Mouse (Mus musculus): Measurements from ENCODE around the gene Lxn. TPM values are rescaled to one million over a fixed set of nuclear protein-coding genes. Genes with fewer than 3 reads are reported as not detected.

Lxn gene
- polyA plus RNA-seq, 1 experiment from 2014 or later: 186 TPM

DNA sequence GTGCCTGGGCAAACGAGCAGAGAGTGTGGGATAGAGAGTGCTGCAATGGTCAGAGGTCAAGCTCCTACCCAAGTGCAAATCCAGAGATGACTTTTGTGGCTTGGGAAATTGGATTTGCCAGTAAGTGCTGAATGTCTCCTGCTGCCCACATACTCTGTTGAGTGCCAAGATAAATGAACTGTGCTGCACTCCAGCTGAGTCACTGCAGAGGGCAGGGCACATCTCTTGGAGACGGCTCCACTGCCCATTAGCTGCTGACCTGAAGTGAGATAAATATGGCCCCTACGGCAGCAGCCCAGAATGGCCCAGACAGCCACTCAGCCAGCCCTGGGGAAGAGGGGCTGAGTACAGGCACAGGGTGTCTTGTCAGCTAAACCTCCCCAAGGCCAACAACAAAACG lies 26.4 kb upstream of the Lxn start:
- no peak overlapping the region for H3K4me3 ChIP-seq (replicated peaks)
- H3K4me1 ChIP-seq (replicated peaks): no peaks in the 10 kb centered on the region
- H3K36me3 ChIP-seq: no peaks in the 10 kb centered on the region
- no peak overlapping the region for H3K4me2 ChIP-seq (replicated peaks)
- no peak overlapping the region for H3K9ac ChIP-seq (replicated peaks)
- H3K27ac ChIP-seq: no peak overlapping the region
- H3K27me3 ChIP-seq: no peaks in the 10 kb centered on the region
- WGBS: 70% methylated on average over 4 of the region's 4 CpGs
- H3K9me3 ChIP-seq: no peaks in the 10 kb centered on the region
- ATAC-seq: no peak

DNA sequence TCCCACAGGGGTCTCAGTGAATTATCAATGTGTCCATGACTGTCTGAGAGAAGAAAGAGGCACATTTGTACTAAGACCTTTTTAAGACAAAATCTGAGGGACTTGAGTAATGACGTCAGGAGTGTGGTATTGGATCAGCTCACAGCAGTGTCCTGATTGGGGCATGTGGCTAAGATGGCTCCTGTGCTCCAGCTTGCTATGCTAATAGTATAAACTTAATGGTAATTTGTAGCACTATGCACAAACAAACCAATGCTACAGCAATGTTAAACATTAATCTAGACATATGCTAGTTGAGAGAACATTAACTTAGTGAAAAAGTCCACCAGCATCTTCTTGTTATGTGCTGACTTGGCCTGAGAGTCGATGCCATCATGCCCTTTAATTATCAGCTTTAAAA lies 21.5 kb upstream of the Lxn start:
- H3K4me1 ChIP-seq (replicated peaks): no peaks in the 10 kb centered on the region
- no peak overlapping the region for H3K4me3 ChIP-seq (replicated peaks)
- ATAC-seq: no peak
- WGBS: 89% methylated on average over 2 of the region's 2 CpGs
- H3K27ac ChIP-seq: no peak overlapping the region
- H3K36me3 ChIP-seq: peaks cover 2% of the 10 kb centered on the region; the same call in 1 of the 2 replicates
- H3K9me3 ChIP-seq: no peaks in the 10 kb centered on the region
- no peak overlapping the region for H3K9ac ChIP-seq (replicated peaks)
- no peak overlapping the region for H3K4me2 ChIP-seq (replicated peaks)
- no peaks in the 10 kb centered on the region for H3K27me3 ChIP-seq

DNA sequence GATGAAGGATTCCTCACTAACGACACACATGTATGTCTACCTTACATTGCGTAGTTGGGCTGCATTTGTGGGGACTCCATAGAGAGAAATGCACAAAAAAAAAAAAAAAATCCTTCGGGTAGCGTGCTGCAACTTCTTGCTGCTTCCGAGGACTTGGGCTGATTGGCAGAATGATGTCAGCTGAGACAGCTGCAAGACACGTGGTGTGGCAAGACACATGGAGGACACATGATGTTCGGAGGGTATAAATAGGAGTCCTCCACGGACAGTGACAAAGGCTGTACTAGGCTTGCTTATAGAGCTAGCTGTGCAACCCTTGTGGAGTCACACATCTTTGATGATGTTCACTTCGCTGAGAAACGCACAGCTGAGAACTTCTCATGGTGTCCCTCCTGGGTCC lies 18.7 kb upstream of the Lxn start:
- Histone ChIP-seq H3K9ac (replicated peaks) (no peak overlapping the region), H3K4me3 (replicated peaks) (no peak overlapping the region), H3K27me3 (no peaks in the 10 kb centered on the region), H3K4me1 (replicated peaks) (no peaks in the 10 kb centered on the region), H3K4me2 (replicated peaks) (no peak overlapping the region), H3K9me3 (no peaks in the 10 kb centered on the region), H3K36me3 (peaks cover 22% of the 10 kb centered on the region), H3K27ac (no peak overlapping the region)
- no peak for ATAC-seq
- 93% methylated on average over 10 of the region's 10 CpGs for WGBS

DNA sequence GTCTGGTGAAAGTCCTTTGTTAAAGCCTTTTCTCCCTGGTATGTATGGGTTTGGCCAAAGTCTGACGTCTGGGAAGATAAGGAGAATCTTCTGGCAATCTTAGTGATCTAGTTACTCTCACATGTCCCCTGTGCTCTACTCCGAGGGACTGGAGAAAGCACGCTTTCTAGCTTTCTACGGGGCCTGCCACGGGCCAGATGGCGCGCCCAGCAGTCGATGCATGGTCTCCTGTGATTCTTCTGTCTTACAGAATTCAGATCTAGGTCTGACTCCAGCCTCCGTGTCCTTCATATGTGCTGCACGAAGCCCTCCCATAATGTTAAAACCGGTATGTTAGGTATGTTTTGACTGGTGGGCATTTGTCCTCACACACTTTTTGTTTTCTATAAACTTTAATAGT lies 16.1 kb upstream of the Lxn start:
- no peak for ATAC-seq
- no peak overlapping the region for H3K4me2 ChIP-seq (replicated peaks)
- no peak overlapping the region for H3K9ac ChIP-seq (replicated peaks)
- H3K9me3 ChIP-seq: no peaks in the 10 kb centered on the region
- H3K4me1 ChIP-seq (replicated peaks): no peaks in the 10 kb centered on the region
- no peak overlapping the region for H3K4me3 ChIP-seq (replicated peaks)
- WGBS: 94% methylated on average over 11 of the region's 11 CpGs
- no peak overlapping the region for H3K27ac ChIP-seq
- H3K36me3 ChIP-seq: peaks cover 42% of the 10 kb centered on the region
- no peaks in the 10 kb centered on the region for H3K27me3 ChIP-seq

DNA sequence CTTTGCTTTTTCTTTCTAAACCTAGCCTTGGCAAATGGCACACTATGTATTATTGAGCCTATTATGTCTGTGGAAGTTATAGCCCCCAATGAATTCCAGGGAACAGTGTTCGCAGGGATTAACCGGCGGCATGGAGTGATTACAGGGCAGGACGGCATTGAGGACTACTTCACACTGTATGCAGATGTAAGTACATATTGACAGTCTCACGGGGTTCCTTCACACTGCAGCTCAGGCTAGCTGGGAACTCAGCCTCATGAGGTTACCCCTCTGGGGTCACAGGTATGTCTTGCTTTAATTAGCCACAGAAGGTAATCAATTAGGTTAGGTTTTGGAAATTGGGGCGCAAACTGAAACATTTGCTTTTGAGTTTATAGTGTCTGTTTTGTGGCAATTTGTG lies 9.7 kb upstream of the Lxn start:
- no peaks in the 10 kb centered on the region for H3K9me3 ChIP-seq
- H3K4me1 ChIP-seq (replicated peaks): no peaks in the 10 kb centered on the region
- no peak overlapping the region for H3K4me2 ChIP-seq (replicated peaks)
- H3K4me3 ChIP-seq (replicated peaks): no peak overlapping the region
- no peak overlapping the region for H3K9ac ChIP-seq (replicated peaks)
- WGBS: 89% methylated on average over 6 of the region's 6 CpGs
- peaks cover 45% of the 10 kb centered on the region for H3K36me3 ChIP-seq
- H3K27me3 ChIP-seq: no peaks in the 10 kb centered on the region
- ATAC-seq: no peak
- H3K27ac ChIP-seq: no peak overlapping the region

DNA sequence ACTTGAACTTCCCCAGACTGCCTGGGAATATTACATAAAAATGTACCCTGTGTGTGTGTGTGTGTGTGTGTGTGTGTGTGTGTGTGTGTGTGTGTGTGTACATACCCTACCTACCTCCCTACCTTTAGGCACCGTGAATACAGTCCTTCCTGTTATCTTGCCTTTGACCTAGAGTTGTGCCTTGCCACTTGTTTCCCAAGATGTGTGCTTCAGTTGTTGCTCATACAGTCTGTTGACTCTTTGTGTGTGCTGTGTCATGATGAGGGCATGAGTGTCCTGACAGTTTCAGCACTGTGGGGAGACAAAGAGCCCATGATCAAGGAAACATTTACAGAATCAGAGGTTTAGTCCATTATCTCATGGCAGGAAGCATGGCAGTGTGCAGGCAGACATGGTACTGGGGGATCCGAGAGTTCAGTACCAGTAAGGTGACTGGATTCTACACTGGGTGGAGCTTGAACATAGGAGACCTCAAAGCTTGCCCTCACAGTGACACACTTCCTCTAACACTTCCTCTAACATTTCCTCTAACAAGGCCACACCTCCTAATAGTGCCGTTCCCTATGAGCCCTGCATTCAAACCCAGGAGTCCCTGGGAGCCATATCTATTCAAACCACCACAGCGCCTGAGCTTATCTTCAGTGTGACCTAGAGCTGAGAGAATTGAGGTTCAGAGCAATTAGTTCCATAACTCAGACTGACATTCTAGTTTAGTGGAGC lies 7.8 kb upstream of the Lxn start:
- Histone ChIP-seq H3K9ac (replicated peaks) (no peak overlapping the region), H3K27ac (no peak overlapping the region), H3K4me2 (replicated peaks) (no peak overlapping the region), H3K4me3 (replicated peaks) (no peak overlapping the region), H3K36me3 (peaks cover 41% of the 10 kb centered on the region), H3K9me3 (no peaks in the 10 kb centered on the region), H3K27me3 (no peaks in the 10 kb centered on the region), H3K4me1 (replicated peaks) (no peaks in the 10 kb centered on the region)
- 96% methylated on average over 4 of the region's 4 CpGs for WGBS
- ATAC-seq: no peak

DNA sequence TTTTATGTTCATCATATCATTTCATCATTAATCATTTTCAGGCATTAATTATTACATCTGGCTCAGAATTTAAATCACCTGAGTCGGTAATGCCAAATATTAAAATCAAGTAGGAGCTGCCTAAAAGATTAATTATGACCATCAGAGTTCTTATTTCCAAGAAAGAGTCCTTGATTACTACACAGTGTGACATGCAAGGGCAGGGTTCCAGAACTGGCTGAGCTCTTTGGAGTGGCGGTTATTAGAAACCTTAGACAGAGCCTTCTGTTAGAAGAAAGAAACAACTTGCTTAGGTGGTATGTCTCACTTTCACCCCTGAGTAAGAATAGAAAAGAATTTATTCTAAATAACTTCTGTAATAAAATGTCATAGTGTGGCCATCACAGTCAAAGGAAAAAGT lies 3.6 kb upstream of the Lxn start:
- no peak for ATAC-seq
- no peaks in the 10 kb centered on the region for H3K27me3 ChIP-seq
- H3K36me3 ChIP-seq: peaks cover 22% of the 10 kb centered on the region
- no peak overlapping the region for H3K4me3 ChIP-seq (replicated peaks)
- no peak overlapping the region for H3K4me2 ChIP-seq (replicated peaks)
- H3K9ac ChIP-seq (replicated peaks): no peak overlapping the region
- 96% methylated on average over 2 of the region's 2 CpGs for WGBS
- no peaks in the 10 kb centered on the region for H3K9me3 ChIP-seq
- peaks cover 17% of the 10 kb centered on the region for H3K4me1 ChIP-seq (replicated peaks)
- no peak overlapping the region for H3K27ac ChIP-seq

DNA sequence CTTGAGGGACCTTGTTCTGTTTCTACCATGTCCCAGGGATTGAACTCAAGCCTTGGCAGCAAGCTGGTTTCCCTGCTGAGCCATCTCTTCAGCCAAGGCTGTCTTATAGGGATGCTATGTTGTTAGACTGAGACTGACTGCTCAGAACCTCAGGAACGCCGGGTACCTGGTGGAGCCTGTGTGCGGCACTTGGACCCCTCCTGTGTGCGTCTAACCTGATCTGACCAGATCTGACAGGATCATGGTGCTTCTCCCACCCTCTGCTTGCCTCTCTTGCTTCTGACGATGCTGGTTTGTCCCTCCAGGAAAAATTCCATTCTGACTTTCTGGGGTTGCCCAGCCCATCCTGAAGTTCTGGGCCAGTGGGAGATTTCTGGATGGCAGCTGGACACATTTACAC lies 2.9 kb upstream of the Lxn start:
- WGBS: 94% methylated on average over 5 of the region's 5 CpGs
- H3K4me2 ChIP-seq (replicated peaks): no peak overlapping the region
- H3K27me3 ChIP-seq: no peaks in the 10 kb centered on the region
- no peak overlapping the region for H3K27ac ChIP-seq
- H3K4me1 ChIP-seq (replicated peaks): peaks cover 22% of the 10 kb centered on the region
- no peak overlapping the region for H3K9ac ChIP-seq (replicated peaks)
- peaks cover 22% of the 10 kb centered on the region for H3K36me3 ChIP-seq
- H3K4me3 ChIP-seq (replicated peaks): no peak overlapping the region
- H3K9me3 ChIP-seq: no peaks in the 10 kb centered on the region
- no peak for ATAC-seq

DNA sequence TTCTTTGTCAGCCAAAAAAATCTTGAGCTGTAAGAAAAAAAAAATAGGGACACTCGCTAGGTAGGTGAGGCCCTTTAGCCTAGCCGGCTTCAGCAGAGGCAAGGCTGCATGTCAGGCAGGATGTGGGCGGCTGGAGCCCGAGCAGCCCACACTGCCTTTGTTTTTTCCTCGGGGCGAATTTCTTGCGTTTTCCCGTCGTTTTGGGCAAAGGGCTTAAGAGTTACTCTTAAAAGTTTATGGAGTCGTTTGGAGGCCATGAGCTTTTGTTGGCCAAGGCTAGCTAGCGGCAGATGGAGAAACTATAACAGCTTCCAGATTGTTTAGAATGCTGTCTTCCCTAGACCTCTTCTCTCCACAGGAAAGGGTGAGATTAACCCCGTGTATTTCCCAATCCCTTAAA lies 725 bp downstream of the Lxn start:
- no peaks in the 10 kb centered on the region for H3K9me3 ChIP-seq
- H3K36me3 ChIP-seq: peaks cover 25% of the 10 kb centered on the region
- no peaks in the 10 kb centered on the region for H3K27me3 ChIP-seq
- peak overlapping the region; percentile 76 for H3K27ac ChIP-seq
- peaks cover 39% of the 10 kb centered on the region for H3K4me1 ChIP-seq (replicated peaks)
- peak overlapping the region; percentile 74 for H3K9ac ChIP-seq (replicated peaks)
- peak overlapping the region; percentile 72 for H3K4me2 ChIP-seq (replicated peaks)
- WGBS: 5% methylated on average over 12 of the region's 12 CpGs
- ATAC-seq: no peak
- H3K4me3 ChIP-seq (replicated peaks): peak overlapping the region; percentile 64

DNA sequence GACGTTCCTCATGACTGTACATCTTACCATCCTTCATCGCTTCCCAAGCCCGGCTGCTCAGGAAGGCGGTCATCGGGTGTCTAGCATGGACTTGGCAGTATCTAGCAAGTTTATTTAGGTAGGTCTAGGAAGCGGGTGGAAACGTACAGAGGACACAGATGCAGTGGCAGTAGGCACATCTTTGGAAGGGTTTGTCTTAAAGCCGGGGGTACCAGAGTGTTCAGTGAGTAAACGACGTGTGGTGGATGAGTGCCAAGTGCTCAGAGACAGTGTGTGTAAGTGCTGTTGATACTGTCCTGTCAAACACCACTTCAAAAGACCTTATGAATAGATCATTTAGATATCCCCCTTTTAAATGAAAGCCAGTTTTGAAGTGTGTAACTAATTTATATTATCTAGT lies 1.1 kb downstream of the Lxn start:
- Histone ChIP-seq H3K4me3 (replicated peaks) (peak overlapping the region; percentile 64), H3K4me1 (replicated peaks) (peaks cover 39% of the 10 kb centered on the region), H3K9ac (replicated peaks) (peak overlapping the region; percentile 74), H3K9me3 (no peaks in the 10 kb centered on the region), H3K36me3 (peaks cover 24% of the 10 kb centered on the region), H3K4me2 (replicated peaks) (peak overlapping the region; percentile 72), H3K27me3 (no peaks in the 10 kb centered on the region), H3K27ac (0 out of 2 replicates have a peak overlapping the region, but pooled peaks have one; percentile 35)
- WGBS: 54% methylated on average over 10 of the region's 10 CpGs
- ATAC-seq: no peak

DNA sequence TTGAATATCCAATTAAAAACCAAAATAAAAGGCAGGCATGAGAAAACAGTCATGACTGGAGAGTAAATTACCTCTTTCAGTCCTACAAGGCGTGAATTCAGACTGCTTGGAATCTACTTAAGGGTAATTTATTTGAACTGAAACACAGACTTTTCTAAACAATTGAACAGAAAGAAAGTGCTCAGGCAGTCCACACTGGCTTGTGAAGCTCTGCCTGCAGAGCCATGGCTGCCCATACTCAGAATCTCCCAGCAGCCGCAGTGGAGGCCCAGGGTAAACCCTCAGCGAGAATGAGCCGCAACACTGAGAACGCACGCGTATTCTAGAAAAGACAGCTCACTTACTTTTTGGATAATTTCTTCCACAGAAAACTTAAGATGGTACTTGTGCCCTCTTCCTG lies 1.7 kb downstream of the Lxn start:
- Histone ChIP-seq H3K27ac (peak overlapping the region; percentile 11; the same call in 1 of the 2 replicates), H3K4me3 (replicated peaks) (peak overlapping the region; percentile 64; the same call in 1 of the 2 replicates), H3K27me3 (no peaks in the 10 kb centered on the region), H3K9ac (replicated peaks) (no peak overlapping the region), H3K4me2 (replicated peaks) (peak overlapping the region; percentile 72), H3K4me1 (replicated peaks) (peaks cover 39% of the 10 kb centered on the region), H3K9me3 (no peaks in the 10 kb centered on the region), H3K36me3 (peaks cover 28% of the 10 kb centered on the region)
- no peak for ATAC-seq
- WGBS: 62% methylated on average over 7 of the region's 7 CpGs

DNA sequence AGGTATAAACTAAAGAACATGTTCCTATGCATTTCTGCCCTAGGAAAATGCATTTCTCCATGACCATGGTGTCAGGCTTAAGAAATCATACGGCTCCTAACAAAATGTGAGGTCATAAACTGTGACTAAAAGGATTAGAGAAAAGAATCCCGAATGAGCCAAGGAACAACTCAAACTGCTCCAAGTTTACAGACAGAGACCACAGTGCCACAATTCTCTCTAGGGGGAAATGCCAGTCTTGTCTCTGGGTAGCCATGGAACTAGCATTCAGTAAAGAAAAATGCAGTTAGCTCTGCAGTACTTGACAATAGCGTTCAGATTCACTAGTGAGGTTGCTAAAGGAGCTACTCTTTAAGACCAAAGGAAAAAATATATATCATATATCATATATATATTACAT lies 3.8 kb downstream of the Lxn start:
- Histone ChIP-seq H3K4me2 (replicated peaks) (no peak overlapping the region), H3K27ac (no peak overlapping the region), H3K4me1 (replicated peaks) (peaks cover 39% of the 10 kb centered on the region), H3K9ac (replicated peaks) (no peak overlapping the region), H3K36me3 (peaks cover 44% of the 10 kb centered on the region), H3K27me3 (no peaks in the 10 kb centered on the region), H3K9me3 (no peaks in the 10 kb centered on the region), H3K4me3 (replicated peaks) (no peak overlapping the region)
- WGBS: 35% methylated on average over 3 of the region's 3 CpGs
- ATAC-seq: no peak
